Mouse (Mus musculus) olfactory bulb, adult 2 months (tissue): ENCODE data around the gene Zcwpw1. TPM values are rescaled to one million over a fixed set of nuclear protein-coding genes. Genes with fewer than 3 reads are reported as not detected.

Experiments
- H3K27ac ChIP-seq: fragments of 200-500 bp; 2 replicates; pipeline ENCODE4 v1.5.1; 2012; ENCODE audit warnings: low read depth, low read length; ENCODE audit not compliant: insufficient read depth
- H3K4me1 ChIP-seq: fragments of 200-500 bp; 2 replicates; pipeline ENCODE4 v1.6.1; 2012; ENCODE audit warnings: low read length; ENCODE audit not compliant: control insufficient read depth, insufficient read depth
- H3K4me3 ChIP-seq: fragments of 200-500 bp; 2 replicates; pipeline ENCODE4 v1.5.1; 2012; ENCODE audit warnings: mild to moderate bottlenecking, low read depth, low read length, moderate library complexity; ENCODE audit not compliant: insufficient read depth
- CTCF ChIP-seq: fragments of 200-500 bp; IDR thresholded peaks from 2 replicates; pipeline ENCODE4 v1.5.1; 2012; ENCODE audit warnings: low read depth, mild to moderate bottlenecking, low read length, moderate library complexity; ENCODE audit not compliant: insufficient read depth
- POLR2A ChIP-seq: fragments of 200-500 bp; IDR thresholded peaks from 2 replicates; pipeline ENCODE4 v1.6.1; 2012; ENCODE audit warnings: mild to moderate bottlenecking, low read depth, low read length, moderate library complexity; ENCODE audit not compliant: insufficient read depth
- WGBS: fragments of 180-500 bp; shearing (Covaris S2); methylation state at CpG from one replicate; pipeline ENCODE4 v1.1.7; 2018; 5-methylcytosine and 5-hydroxymethylcytosine counted together
- polyA plus RNA-seq: library from polyadenylated mRNA; stranded (reverse); fragments of >200 nt; gene quantifications from 2 replicates; pipeline ENCODE4 v1.2.4, GENCODE M21; 2012; ENCODE audit warnings: low replicate concordance; ENCODE audit not compliant: missing spikeins, insufficient read depth, insufficient read length

Zcwpw1 gene
- polyA plus RNA-seq, 1 experiment, result not detected

GRCm38 (mm10) chr5:137781661-137782060 lies 5.9 kb upstream of the Zcwpw1 start:
- 91% methylated on average over 7 of the region's 7 CpGs for WGBS
- no peak overlapping the region for H3K4me3 ChIP-seq
- TF ChIP-seq POLR2A, result no peak
- no peak for TF ChIP-seq CTCF
- peaks cover 38% of the 10 kb centered on the region for H3K4me1 ChIP-seq
- H3K27ac ChIP-seq, result no peak overlapping the region

- TF ChIP-seq POLR2A (no peak), CTCF (no peak)
- Histone ChIP-seq H3K27ac (no peak overlapping the region), H3K4me1 (peaks cover 41% of the 10 kb centered on the region), H3K4me3 (no peak overlapping the region)
- 66% methylated on average over 13 of the region's 13 CpGs for WGBS
Observed at GRCm38 (mm10) chr5:137782776-137783522, 4.6 kb upstream of the Zcwpw1 start.

- 54% methylated on average over 9 of the region's 9 CpGs for WGBS
- H3K27ac ChIP-seq, result no peak overlapping the region
Observed at GRCm38 (mm10) chr5:137783901-137784540, 3.6 kb upstream of the Zcwpw1 start.

GRCm38 (mm10) chr5:137784546-137784945 lies 3.1 kb upstream of the Zcwpw1 start:
- no peak overlapping the region for H3K27ac ChIP-seq
- H3K4me1 ChIP-seq, result peaks cover 41% of the 10 kb centered on the region

More at GRCm38 (mm10) chr5:137783901-137784540, 3.6 kb upstream of the Zcwpw1 start:
- no peak overlapping the region for H3K4me3 ChIP-seq
- TF ChIP-seq CTCF, result no peak
- no peak for TF ChIP-seq POLR2A
- H3K4me1 ChIP-seq, result peaks cover 44% of the 10 kb centered on the region

DNA sequence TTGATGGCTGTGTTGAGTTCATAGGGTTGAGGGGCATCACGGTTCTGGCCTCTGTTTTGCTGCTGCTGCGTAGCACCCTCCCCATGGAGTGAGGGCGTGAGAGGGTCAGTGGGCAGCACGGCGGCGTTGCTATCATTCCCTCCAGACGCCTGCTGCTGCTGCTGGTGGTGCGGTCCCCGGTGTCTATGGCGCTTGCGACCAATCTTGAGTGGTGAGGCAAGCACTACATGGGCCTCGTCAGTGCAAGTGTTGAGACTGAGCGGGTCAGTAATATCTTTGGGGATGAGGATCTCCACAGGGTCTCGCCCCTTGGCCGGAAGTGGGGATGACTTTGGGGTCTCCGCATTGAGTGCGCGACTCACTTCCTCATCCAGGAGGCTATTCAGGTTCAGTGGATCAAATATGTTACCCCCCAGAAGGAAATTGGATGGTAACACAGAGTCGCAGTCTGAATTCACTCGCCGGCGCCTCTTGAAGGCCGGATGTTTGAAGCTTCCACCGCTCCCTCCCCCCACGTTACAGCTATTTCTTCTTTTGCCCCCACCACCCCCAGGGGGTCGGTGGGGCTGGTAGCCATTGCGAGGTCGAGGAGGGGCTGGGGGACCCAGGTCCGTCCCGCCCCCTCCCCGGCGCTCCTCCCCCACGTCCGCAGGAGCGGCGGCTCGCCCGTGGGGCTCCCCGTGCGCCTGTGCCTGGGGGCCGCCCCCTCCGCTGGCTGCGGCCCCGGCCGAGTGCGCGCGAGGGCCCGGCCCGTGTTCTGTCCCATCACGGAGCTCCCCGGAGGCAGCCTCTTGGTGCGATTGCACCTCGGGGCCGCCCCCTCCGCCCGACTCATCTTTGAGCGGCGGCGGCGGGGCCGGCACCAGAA lies 2.2 kb upstream of the Zcwpw1 start:
- H3K4me1 ChIP-seq, result peaks cover 38% of the 10 kb centered on the region

More at GRCm38 (mm10) chr5:137784546-137784945, 3.1 kb upstream of the Zcwpw1 start:
- H3K4me3 ChIP-seq, result peak overlapping the region; percentile 81
- TF ChIP-seq CTCF (no peak), POLR2A (no peak)
- WGBS, result 73% methylated on average over 14 of the region's 14 CpGs

DNA sequence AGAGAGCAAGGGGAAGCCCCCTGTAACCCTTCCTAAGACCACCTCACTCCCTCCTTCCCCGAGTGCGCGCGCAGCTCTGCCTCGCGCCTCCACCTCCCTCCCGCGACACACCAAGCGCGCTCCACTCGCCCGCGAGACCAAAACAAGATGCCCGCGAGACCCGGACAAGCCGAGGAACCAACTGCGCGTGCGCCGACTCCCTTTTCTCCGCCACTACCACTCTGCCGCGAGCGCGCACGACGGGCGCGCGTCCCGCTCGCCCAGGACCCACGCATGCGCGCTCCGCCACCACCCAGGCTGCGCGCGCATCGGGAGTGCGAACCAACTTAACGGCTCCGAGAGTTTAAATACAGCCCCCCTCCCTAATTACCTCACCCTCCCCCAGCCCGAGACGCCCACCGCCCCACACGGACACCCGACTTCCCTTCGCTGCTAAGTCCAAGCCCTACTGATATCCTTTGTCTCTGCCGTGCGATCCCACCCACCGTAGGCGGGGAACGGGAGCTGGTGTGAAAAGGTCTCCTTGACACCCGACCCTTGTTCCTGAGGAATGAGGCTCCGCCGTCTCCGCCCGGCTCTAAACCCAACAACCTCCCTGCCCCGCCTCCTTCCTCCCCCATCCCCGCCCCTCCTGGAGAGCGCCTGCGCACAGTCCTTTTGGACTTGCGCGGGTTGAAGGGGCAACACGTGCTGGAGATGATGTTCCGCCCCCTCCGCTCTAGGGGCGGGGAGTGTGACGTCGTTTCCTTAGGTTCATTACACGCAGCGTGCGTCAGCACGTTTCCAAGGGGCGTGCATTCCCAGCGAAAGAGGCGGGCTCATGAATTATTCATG lies 1.3 kb upstream of the Zcwpw1 start:
- TF ChIP-seq POLR2A (peak; percentile 82), CTCF (0 out of 2 replicates have a peak, but pooled peaks have one; percentile 23)

More for the DNA sequence above, 2.2 kb upstream of the Zcwpw1 start:
- TF ChIP-seq CTCF (no peak), POLR2A (no peak)
- H3K27ac ChIP-seq, result peak overlapping the region; percentile 95
- WGBS, result 1% methylated on average over 60 of the region's 62 CpGs
- peak overlapping the region; percentile 81 for H3K4me3 ChIP-seq

DNA sequence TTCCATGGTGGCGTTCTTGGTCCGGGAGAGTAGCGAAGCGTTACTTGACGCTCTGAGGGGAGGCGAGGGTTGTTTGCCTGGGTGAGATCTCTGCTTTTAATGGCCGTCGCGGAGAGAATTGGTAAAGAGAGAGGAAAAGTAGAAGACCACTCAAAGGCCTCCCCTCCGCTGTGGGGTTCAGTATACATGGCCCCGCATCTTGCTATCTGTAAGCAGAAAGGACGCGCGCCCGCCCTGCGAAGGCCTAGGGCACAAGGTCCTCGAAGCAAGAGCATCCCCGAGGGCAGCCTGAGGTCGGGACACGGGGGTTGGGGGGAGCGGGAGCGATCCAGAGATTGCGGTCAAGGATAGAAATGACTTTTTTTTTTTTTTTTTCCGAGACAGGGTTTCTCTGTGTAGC lies 573 bp downstream of the Zcwpw1 start:
- TF ChIP-seq CTCF (no peak), POLR2A (no peak)
- WGBS, result 74% methylated on average over 24 of the region's 24 CpGs
- Histone ChIP-seq H3K27ac (no peak overlapping the region), H3K4me3 (peak overlapping the region; percentile 43; the same call in 1 of the 2 replicates), H3K4me1 (peaks cover 25% of the 10 kb centered on the region)

More for the DNA sequence above, 1.3 kb upstream of the Zcwpw1 start:
- H3K27ac ChIP-seq, result peak overlapping the region; percentile 97
- H3K4me3 ChIP-seq, result peak overlapping the region; percentile 81
- WGBS, result under 1% methylated on average over 79 of the region's 79 CpGs
- peaks cover 38% of the 10 kb centered on the region for H3K4me1 ChIP-seq
